Mouse (Mus musculus) mesoderm, embryonic 11.5 days (tissue): ENCODE results near the gene Txndc11.
"Not testable (repeated sequence)": the region's sequence is repeated elsewhere in the genome, so short reads cannot be mapped to it uniquely, and the experiment has no call there.

Source experiments
- DNase-seq: peaks from one replicate; pipeline ENCODE4 v3.0.0-alpha.2; 2012; ENCODE audit warnings: low read depth, low spot score

Gene Txndc11

DNA sequence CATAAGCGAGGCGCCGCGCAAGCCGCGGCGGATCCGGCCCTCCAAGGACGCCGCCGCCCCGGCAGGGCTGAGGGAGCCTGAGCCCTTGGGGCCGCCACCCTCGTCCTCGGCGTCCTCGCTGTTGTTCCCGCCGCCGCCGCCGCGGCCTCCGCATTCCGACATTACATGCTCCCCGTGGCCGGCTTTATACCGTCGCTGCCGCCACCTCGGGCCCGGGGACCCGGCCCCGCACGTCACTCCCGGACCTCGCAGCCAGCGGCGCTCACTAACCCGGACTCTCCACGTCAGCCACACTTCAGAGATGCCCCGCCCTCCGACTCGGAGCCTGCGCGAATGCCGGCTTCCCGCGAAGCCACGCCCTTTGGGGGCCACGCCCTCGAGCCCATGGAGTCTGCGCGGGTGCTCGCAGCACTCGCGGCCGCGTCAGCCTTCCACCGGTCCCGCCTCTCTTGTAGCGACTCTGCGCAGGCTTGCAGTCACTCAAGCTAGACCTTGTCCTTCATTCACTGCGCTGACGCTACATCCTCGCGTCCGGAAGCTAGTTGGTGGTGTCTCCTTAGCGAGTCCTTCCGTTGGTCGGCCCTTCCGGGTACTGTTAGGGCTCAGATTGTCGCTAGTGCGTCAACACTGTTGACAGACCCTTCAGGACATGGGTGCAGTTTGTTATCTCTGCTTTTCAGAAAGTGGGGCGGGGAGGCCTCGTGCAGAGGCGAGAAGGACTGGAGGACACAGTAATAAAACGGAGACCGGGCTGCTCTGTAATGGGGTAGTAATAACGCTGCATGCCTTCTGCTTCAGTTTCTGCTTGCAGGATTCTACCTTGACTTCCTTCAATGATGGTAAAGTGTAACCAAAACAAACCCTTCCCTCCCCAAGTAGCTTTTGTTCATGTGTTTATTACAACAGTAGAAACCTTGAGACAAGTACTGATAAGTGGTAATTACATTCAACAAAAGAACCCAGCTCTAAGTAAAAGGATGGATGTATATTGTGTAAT lies at the start of gene Txndc11:
Gene Txndc11, minus strand, starts transcription at position 303 of the 997 bp plus-strand sequence.
- peak; percentile 99 for DNase-seq

- no peak for DNase-seq
Measured at GRCm38 (mm10) chr16:11177404-11177803, 43.0 kb upstream of the Txndc11 start.

DNA sequence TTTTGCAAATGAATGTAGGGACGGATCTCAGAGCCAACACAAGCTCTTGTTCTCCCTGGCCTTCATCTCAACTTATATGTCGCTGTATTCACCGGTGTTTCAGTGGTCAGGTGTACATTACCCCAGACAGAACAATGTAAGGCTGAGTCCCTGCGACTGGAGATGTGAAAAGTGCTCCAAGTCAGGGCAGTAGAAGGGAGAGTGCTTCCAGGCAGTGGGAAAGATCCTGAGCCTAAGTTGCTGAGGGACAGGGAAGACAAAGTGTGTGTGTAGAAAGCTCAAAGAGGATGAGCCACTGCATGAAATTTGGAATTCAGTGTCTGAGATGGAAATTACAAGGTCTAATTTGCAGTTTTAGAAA lies 42.4 kb upstream of the Txndc11 start:
- DNase-seq, result no peak

- DNase-seq, result peak; percentile 92
Measured at GRCm38 (mm10) chr16:11176208-11176883, 41.9 kb upstream of the Txndc11 start, which contains the start of gene Zc3h7a. TSS of gene Zc3h7a (minus strand) at chr16:11176393.

GRCm38 (mm10) chr16:11175489-11176207 lies 41.2 kb upstream of the Txndc11 start:
- peak; percentile 77 for DNase-seq

- no peak for DNase-seq
Measured at GRCm38 (mm10) chr16:11175100-11175488, 40.6 kb upstream of the Txndc11 start.

DNA sequence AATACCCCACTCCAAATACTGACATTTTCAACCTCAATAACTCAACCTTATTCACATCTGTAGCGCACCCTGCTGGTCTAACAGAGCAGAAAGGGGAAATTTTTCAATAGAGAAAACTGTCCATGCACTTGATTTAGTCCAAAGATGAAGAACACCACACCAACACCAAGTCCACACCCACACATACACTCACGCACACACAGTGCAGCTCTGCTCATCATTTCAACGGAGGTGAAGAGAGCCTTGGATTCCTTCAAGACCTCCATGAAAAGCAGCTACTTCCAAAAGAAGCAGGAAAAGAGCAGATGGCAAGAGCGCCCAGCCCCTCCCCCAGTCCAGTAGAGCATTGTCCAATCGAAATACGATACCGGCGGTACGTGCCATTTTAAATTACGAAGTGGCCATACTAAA lies 40.2 kb upstream of the Txndc11 start:
- DNase-seq, result peak; percentile 71

- no peak for DNase-seq
Measured at GRCm38 (mm10) chr16:11171679-11172078, 37.2 kb upstream of the Txndc11 start.

DNA sequence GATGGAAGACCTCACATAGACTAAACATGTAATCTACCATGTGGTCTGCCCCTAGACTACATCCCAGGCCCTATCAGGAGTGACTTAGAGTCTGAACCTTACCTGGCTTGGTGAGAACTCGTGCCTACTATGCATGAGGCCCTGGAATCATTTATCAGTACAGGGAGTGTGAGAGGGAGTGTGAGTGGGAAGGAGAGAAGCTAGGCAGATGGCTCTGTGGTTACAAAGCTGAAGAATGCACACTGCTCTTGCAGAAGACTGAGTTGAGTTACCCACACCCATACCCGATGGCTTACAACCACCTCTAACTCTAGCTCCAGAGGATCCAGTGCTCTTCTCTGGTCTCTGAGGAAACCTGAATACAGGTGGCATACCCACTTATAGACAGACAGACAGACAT lies 32.0 kb upstream of the Txndc11 start:
- no peak for DNase-seq

DNA sequence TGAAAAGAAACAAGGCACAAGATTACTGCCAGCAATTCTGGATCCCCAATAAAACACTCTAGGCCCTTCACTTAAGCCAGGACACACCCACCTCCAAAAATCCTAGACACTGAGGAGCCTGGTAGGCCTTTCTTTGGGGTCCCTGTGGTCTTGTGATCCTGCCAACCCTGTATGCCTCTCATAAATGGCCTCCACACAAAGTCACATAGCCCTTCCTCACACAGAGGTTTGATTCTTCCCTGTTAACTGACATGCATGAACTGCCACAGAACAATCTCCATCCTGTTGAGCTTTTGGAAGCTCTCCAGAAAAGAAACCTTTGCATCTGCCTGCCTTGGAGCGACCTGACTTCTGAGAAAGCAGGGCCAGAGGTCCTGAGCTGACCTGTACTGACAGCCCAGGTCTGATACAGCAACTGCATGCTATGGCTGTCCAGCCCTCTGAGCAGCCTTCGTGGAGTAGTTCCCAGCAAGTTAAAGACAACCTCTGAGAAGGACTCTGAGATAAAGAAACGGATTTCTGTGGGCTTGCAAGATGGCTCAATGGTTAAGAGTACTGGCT lies 30.3 kb upstream of the Txndc11 start:
- DNase-seq, result no peak

GRCm38 (mm10) chr16:11157721-11158120 lies 23.3 kb upstream of the Txndc11 start:
- not testable (repeated sequence) for DNase-seq

DNA sequence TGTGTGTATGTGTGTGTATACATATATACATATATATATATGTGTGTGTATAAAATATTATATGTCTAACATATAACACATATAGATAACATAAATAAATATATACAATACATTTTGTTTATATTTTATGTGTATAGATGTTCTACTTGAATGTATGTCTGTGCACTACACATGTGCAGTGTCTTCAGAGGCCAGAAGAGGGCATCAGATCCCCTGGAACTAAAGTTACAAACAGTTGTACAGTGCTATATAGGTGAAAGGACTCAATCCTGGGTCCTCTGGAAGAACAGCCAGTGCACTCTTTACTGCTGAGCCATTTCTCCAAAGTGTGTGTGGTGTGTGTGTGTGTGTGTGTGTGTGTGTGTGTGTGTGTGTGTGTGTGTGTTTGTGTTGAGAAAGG lies 20.1 kb upstream of the Txndc11 start:
- no peak for DNase-seq

DNA sequence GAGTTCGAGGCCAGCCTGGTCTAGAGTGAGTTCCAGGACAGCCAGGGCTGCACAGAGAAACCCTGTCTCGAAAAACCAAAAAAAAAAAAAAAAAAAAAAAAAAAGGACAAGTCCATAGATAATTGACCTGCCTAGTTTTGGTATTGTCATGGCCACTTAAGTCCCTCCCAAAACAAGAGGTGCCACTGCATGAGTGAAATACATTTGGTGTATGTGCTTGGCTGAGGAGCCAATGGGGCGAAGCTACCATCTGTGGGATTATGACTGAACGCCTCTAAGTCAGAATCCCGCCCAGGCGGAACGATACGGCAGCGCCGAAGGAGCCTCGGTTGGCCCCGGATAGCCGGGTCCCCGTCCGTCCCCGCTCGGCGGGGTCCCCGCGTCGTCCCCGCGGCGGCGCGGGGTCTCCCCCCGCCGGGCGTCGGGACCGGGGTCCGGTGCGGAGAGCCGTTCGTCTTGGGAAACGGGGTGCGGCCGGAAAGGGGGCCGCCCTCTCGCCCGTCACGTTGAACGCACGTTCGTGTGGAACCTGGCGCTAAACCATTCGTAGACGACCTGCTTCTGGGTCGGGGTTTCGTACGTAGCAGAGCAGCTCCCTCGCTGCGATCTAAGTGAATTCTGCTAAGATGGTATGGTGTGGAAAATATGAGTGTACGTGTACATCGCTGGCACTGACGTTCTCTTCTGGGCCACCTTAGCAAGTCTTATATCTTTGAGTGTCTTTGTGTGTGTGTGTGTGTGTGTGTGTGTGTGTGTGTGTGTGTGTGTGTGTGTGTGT lies 9.4 kb upstream of the Txndc11 start:
- DNase-seq, result not testable (repeated sequence)

- peak; percentile 14 for DNase-seq
Measured at GRCm38 (mm10) chr16:11133476-11134347, 738 bp downstream of the Txndc11 start.

DNA sequence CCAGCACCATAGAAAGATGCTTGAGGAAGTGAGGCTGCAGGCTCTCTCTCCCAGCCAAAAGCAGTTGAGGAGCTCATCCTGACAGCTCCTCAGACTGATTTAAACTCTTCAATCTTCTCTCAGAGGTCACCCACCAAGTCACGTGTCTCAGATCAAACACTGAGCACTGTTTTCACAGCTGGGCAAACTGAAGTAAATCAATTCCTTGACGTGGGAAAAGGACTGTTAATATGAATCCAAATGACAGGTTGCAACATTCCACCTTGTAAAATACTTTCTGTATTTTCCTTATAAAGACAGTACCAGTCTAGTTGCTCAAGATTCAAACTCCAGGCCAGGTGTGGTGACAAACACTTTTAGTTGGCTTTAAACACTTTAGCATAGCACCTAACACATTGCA lies 1.6 kb downstream of the Txndc11 start:
- DNase-seq, result peak; percentile 67

GRCm38 (mm10) chr16:11128301-11128700 lies 6.1 kb downstream of the Txndc11 start:
- DNase-seq, result no peak

DNA sequence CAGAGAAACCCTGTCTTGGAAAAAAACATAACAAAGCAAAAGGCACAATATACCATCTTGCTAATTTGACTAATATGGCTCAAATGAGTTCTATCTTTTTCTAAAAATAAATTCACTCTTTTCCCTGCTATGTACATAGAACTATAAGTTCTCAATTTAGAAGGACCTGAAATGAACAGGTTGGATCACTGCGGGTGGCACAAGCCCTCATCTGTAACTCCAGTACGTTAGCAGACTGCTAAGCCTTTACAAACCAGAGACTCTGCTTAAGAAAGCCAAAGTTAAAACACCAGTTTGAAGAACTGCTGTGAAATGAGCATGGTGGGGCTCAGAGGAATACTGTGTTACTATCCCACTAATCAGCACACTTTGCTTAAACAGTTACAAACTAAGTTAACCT lies 9.1 kb downstream of the Txndc11 start:
- DNase-seq, result no peak

DNA sequence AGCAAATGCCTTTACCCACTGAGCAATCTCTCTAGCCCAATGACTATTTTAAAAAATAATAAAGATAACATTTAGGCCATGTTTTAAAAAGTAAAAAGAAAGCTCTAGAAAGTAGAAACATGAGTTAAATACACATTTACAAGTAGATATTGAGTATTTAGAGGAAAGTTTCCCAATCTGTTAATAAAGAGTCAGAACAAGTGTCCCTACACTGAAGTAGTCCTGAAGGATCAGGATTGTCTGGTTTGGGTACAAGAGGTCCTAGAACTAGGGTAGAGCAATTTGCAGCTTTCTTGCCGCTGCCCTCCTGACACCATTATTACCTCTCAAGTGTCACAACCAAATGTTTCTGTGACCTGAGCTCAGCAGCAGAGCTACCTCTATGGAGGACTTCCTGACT lies 10.3 kb downstream of the Txndc11 start:
- no peak for DNase-seq

GRCm38 (mm10) chr16:11122625-11123024 lies 11.8 kb downstream of the Txndc11 start:
- no peak for DNase-seq

GRCm38 (mm10) chr16:11109198-11109740 lies 25.2 kb downstream of the Txndc11 start:
- peak; percentile 12 for DNase-seq
